Mouse (Mus musculus): ENCODE data around the gene Ppl.

DNA sequence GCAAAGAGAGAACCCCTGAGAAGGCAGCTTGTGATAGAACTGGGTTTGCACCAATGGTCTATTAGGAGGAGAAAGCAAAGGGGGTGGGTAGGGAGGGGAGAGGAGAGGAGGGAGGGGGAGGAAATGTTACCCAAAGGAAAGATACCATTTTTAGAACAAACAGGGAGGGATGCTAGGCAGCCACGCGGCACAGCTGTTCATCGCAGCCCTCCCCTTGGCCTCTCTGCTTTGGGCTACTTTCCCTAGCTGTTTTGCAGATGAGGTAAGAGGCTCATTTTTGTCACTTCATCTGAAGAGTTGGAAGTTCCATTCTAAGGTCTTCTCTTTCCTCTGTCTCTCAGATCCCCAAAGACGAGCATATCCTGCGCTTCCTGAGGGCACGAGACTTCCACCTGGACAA, 40.4 kb upstream of the Ppl start:
- TF ChIP-seq HCFC1 (IDR thresholded peaks at IDR 0.05; ENCODE audit: borderline replicate concordance, insufficient read depth, low read length) (no peak), CHD2 (IDR thresholded peaks at IDR 0.05; ENCODE audit: low read depth, low read length) (no peak), ZNF384 (IDR thresholded peaks at IDR 0.05; ENCODE audit: low read depth, low read length) (no peak)

All from ES-E14 (cell line).